Mouse (Mus musculus): ENCODE data around the gene Rpl23a. TPM values are rescaled to one million over a fixed set of nuclear protein-coding genes. Genes with fewer than 3 reads are reported as not detected.

Rpl23a gene
- polyA plus RNA-seq, 1 experiment = 312 TPM

- Histone ChIP-seq H3K27me3 (ENCODE audit: control insufficient read depth, insufficient read depth, low read length) (no peaks in the 10 kb centered on the region), H3K27ac (ENCODE audit: control insufficient read depth, insufficient read depth, low read length) (no peak overlapping the region), H3K4me1 (replicated peaks; ENCODE audit: control insufficient read depth, insufficient read depth, low read length) (peaks cover 21% of the 10 kb centered on the region), H3K4me3 (ENCODE audit: control insufficient read depth, insufficient read depth, low read length) (no peak overlapping the region), H3K36me3 (ENCODE audit: control insufficient read depth, insufficient read depth, low read length) (peaks cover 35% of the 10 kb centered on the region)
- DNase-seq = no peak
- 95% methylated on average over 3 of the region's 3 CpGs for WGBS
- no peak for TF ChIP-seq CTCF (IDR thresholded peaks at IDR 0.05; ENCODE audit: borderline replicate concordance, control insufficient read depth, extremely low read depth, insufficient read depth, low read length, poor library complexity)
- no peak for TF ChIP-seq POLR2A (IDR thresholded peaks at IDR 0.05; ENCODE audit: control insufficient read depth, extremely low read depth, insufficient read depth, low read length, poor library complexity)
Observed at GRCm38 (mm10) chr11:78160675-78161074, 22.7 kb downstream of the Rpl23a start.

GRCm38 (mm10) chr11:78160171-78160570 is 23.2 kb downstream of the Rpl23a start:
- Histone ChIP-seq H3K27me3 (ENCODE audit: control insufficient read depth, insufficient read depth, low read length) (no peaks in the 10 kb centered on the region), H3K36me3 (ENCODE audit: control insufficient read depth, insufficient read depth, low read length) (peaks cover 35% of the 10 kb centered on the region), H3K27ac (ENCODE audit: control insufficient read depth, insufficient read depth, low read length) (no peak overlapping the region), H3K4me3 (ENCODE audit: control insufficient read depth, insufficient read depth, low read length) (no peak overlapping the region), H3K4me1 (replicated peaks; ENCODE audit: control insufficient read depth, insufficient read depth, low read length) (peaks cover 19% of the 10 kb centered on the region)
- TF ChIP-seq POLR2A (IDR thresholded peaks at IDR 0.05; ENCODE audit: control insufficient read depth, extremely low read depth, insufficient read depth, low read length, poor library complexity) (no peak), CTCF (IDR thresholded peaks at IDR 0.05; ENCODE audit: borderline replicate concordance, control insufficient read depth, extremely low read depth, insufficient read depth, low read length, poor library complexity) (no peak)
- 96% methylated on average over 18 of the region's 18 CpGs for WGBS
- DNase-seq = no peak

GRCm38 (mm10) chr11:78159557-78159956 is 23.8 kb downstream of the Rpl23a start:
- WGBS = 93% methylated on average over 7 of the region's 7 CpGs
- H3K36me3 ChIP-seq (ENCODE audit: control insufficient read depth, insufficient read depth, low read length) = peaks cover 35% of the 10 kb centered on the region
- TF ChIP-seq POLR2A (IDR thresholded peaks at IDR 0.05; ENCODE audit: control insufficient read depth, extremely low read depth, insufficient read depth, low read length, poor library complexity) = no peak
- 0 out of 2 replicates have a peak, but pooled peaks have one; percentile 24 for TF ChIP-seq CTCF (IDR thresholded peaks at IDR 0.05; ENCODE audit: borderline replicate concordance, control insufficient read depth, extremely low read depth, insufficient read depth, low read length, poor library complexity)

DNA sequence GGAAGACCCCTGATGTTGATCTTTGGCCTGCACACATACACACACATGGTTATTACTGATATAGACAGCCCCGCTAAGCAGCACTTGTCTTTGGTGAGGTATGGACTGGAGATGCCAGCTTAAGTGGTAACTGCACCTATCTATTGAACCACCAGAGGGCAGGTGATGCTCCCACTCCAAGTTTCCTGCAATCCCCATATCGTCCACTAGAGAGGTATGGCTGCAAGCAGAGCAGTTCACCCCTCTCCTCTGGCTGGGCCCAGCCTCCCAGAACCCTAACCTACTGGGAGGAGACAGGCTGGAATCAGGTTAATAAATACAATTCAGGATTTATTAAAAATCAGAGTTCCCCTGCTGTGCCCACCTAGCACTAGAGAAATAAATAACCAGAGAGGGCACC is 24.3 kb downstream of the Rpl23a start:
- WGBS = 30% methylated on average over 2 of the region's 2 CpGs
- Histone ChIP-seq H3K27me3 (ENCODE audit: control insufficient read depth, insufficient read depth, low read length) (no peaks in the 10 kb centered on the region), H3K27ac (ENCODE audit: control insufficient read depth, insufficient read depth, low read length) (no peak overlapping the region), H3K36me3 (ENCODE audit: control insufficient read depth, insufficient read depth, low read length) (peaks cover 35% of the 10 kb centered on the region), H3K4me1 (replicated peaks; ENCODE audit: control insufficient read depth, insufficient read depth, low read length) (peaks cover 19% of the 10 kb centered on the region), H3K4me3 (ENCODE audit: control insufficient read depth, insufficient read depth, low read length) (no peak overlapping the region)
- no peak for TF ChIP-seq POLR2A (IDR thresholded peaks at IDR 0.05; ENCODE audit: control insufficient read depth, extremely low read depth, insufficient read depth, low read length, poor library complexity)
- peak; percentile 57; the same call in 1 of the 2 replicates for TF ChIP-seq CTCF (IDR thresholded peaks at IDR 0.05; ENCODE audit: borderline replicate concordance, control insufficient read depth, extremely low read depth, insufficient read depth, low read length, poor library complexity)
- peak; percentile 84 for DNase-seq

More at GRCm38 (mm10) chr11:78159557-78159956, 23.8 kb downstream of the Rpl23a start:
- Histone ChIP-seq H3K4me1 (replicated peaks; ENCODE audit: control insufficient read depth, insufficient read depth, low read length) (peaks cover 19% of the 10 kb centered on the region), H3K27ac (ENCODE audit: control insufficient read depth, insufficient read depth, low read length) (no peak overlapping the region), H3K27me3 (ENCODE audit: control insufficient read depth, insufficient read depth, low read length) (no peaks in the 10 kb centered on the region), H3K4me3 (ENCODE audit: control insufficient read depth, insufficient read depth, low read length) (no peak overlapping the region)
- no peak for DNase-seq

GRCm38 (mm10) chr11:78156156-78156699 is 27.2 kb downstream of the Rpl23a start:
- Histone ChIP-seq H3K4me3 (ENCODE audit: control insufficient read depth, insufficient read depth, low read length) (no peak overlapping the region), H3K4me1 (replicated peaks; ENCODE audit: control insufficient read depth, insufficient read depth, low read length) (no peaks in the 10 kb centered on the region), H3K36me3 (ENCODE audit: control insufficient read depth, insufficient read depth, low read length) (peaks cover 31% of the 10 kb centered on the region), H3K27ac (ENCODE audit: control insufficient read depth, insufficient read depth, low read length) (no peak overlapping the region), H3K27me3 (ENCODE audit: control insufficient read depth, insufficient read depth, low read length) (no peaks in the 10 kb centered on the region)
- no peak for DNase-seq
- TF ChIP-seq POLR2A (IDR thresholded peaks at IDR 0.05; ENCODE audit: control insufficient read depth, extremely low read depth, insufficient read depth, low read length, poor library complexity) (no peak), CTCF (IDR thresholded peaks at IDR 0.05; ENCODE audit: borderline replicate concordance, control insufficient read depth, extremely low read depth, insufficient read depth, low read length, poor library complexity) (no peak)
- 97% methylated on average over 6 of the region's 6 CpGs for WGBS

DNA sequence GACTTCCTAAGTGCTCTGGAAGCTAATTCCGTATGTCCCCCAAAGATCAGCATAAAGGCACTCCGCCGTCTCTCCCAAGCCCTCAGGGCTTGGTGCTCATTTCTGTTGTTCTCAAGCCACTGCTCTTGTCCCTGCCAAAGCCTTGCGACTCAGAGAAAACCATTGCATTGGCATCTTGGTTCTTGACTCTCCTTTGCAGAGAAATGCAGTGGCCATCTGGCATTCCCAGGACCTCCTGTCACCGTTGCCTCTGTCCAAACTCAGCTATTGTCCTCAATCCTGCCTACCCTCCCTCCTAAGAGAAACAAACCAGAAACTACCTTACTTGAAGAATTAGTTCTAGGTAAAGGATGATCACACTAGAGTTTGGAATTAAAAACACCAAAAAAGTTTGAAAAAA is 27.7 kb downstream of the Rpl23a start:
- no peaks in the 10 kb centered on the region for H3K4me1 ChIP-seq (replicated peaks; ENCODE audit: control insufficient read depth, insufficient read depth, low read length)
- no peak for DNase-seq
- no peaks in the 10 kb centered on the region for H3K27me3 ChIP-seq (ENCODE audit: control insufficient read depth, insufficient read depth, low read length)
- H3K4me3 ChIP-seq (ENCODE audit: control insufficient read depth, insufficient read depth, low read length) = no peak overlapping the region
- H3K27ac ChIP-seq (ENCODE audit: control insufficient read depth, insufficient read depth, low read length) = no peak overlapping the region
- peaks cover 26% of the 10 kb centered on the region for H3K36me3 ChIP-seq (ENCODE audit: control insufficient read depth, insufficient read depth, low read length)
- WGBS = 98% methylated on average over 5 of the region's 5 CpGs
- TF ChIP-seq CTCF (IDR thresholded peaks at IDR 0.05; ENCODE audit: borderline replicate concordance, control insufficient read depth, extremely low read depth, insufficient read depth, low read length, poor library complexity) = no peak
- no peak for TF ChIP-seq POLR2A (IDR thresholded peaks at IDR 0.05; ENCODE audit: control insufficient read depth, extremely low read depth, insufficient read depth, low read length, poor library complexity)

- H3K4me3 ChIP-seq (ENCODE audit: control insufficient read depth, insufficient read depth, low read length) = no peak overlapping the region
- H3K27me3 ChIP-seq (ENCODE audit: control insufficient read depth, insufficient read depth, low read length) = no peaks in the 10 kb centered on the region
- H3K36me3 ChIP-seq (ENCODE audit: control insufficient read depth, insufficient read depth, low read length) = peaks cover 15% of the 10 kb centered on the region
- no peak for DNase-seq
- no peak overlapping the region for H3K27ac ChIP-seq (ENCODE audit: control insufficient read depth, insufficient read depth, low read length)
- no peak for TF ChIP-seq POLR2A (IDR thresholded peaks at IDR 0.05; ENCODE audit: control insufficient read depth, extremely low read depth, insufficient read depth, low read length, poor library complexity)
- TF ChIP-seq CTCF (IDR thresholded peaks at IDR 0.05; ENCODE audit: borderline replicate concordance, control insufficient read depth, extremely low read depth, insufficient read depth, low read length, poor library complexity) = no peak
- no peaks in the 10 kb centered on the region for H3K4me1 ChIP-seq (replicated peaks; ENCODE audit: control insufficient read depth, insufficient read depth, low read length)
- WGBS = 97% methylated on average over 13 of the region's 13 CpGs
Observed at GRCm38 (mm10) chr11:78153778-78154177, 29.6 kb downstream of the Rpl23a start.

Data from thymus, adult 2 months (tissue).